Mouse (Mus musculus) forebrain, embryonic 11.5 days (tissue): ENCODE measurements around the gene Mc1r. TPM values are rescaled to one million over a fixed set of nuclear protein-coding genes. Genes with fewer than 3 reads are reported as not detected.

Experiments
- ATAC-seq: fragments of 200-750 bp; cut with Nextera tagmentation; replicated peaks from 2 replicates; pipeline ENCODE4 v1.8.0; 2017; ENCODE audit warnings: moderate TSS enrichment; ENCODE audit not compliant: low FRiP score
- DNase-seq: peaks from one replicate; pipeline ENCODE4 v3.0.0-alpha.2; 2017; ENCODE audit warnings: low spot score
- H3K27ac ChIP-seq: fragments of 300-500 bp; sonication (generic); 2 replicates; pipeline ENCODE4 v1.5.1; 2014; ENCODE audit warnings: low read depth, low read length
- H3K27me3 ChIP-seq: fragments of 300-500 bp; sonication (generic); 2 replicates; pipeline ENCODE4 v1.6.1; 2014; ENCODE audit warnings: mild to moderate bottlenecking, low read length, mixed read lengths; ENCODE audit not compliant: control insufficient read depth, insufficient read depth
- H3K36me3 ChIP-seq: fragments of 300-500 bp; sonication (generic); 2 replicates; pipeline ENCODE4 v1.6.1; 2014; ENCODE audit warnings: mild to moderate bottlenecking, low read length, moderate library complexity, mixed read lengths; ENCODE audit not compliant: control insufficient read depth, insufficient read depth
- H3K4me1 ChIP-seq: fragments of 300-500 bp; sonication (generic); replicated peaks from 2 replicates; pipeline ENCODE4 v1.6.1; 2014; ENCODE audit warnings: low read length, mixed read lengths; ENCODE audit not compliant: control insufficient read depth, insufficient read depth
- H3K4me2 ChIP-seq: fragments of 300-500 bp; sonication (generic); 2 replicates; pipeline ENCODE4 v1.6.1; 2014; ENCODE audit warnings: low read depth, mild to moderate bottlenecking, low read length, moderate library complexity, mixed read lengths; ENCODE audit not compliant: severe bottlenecking
- H3K4me3 ChIP-seq: fragments of 300-500 bp; sonication (generic); 2 replicates; pipeline ENCODE4 v1.5.1; 2014; ENCODE audit warnings: low read depth, low read length
- H3K9ac ChIP-seq: fragments of 300-500 bp; sonication (generic); 2 replicates; pipeline ENCODE4 v1.6.1; 2014; ENCODE audit warnings: low read length
- H3K9me3 ChIP-seq: fragments of 300-500 bp; sonication (generic); 2 replicates; pipeline ENCODE4 v1.6.1; 2016; ENCODE audit warnings: low read length, mixed read lengths; ENCODE audit not compliant: control insufficient read depth
- WGBS: fragments of 180-500 bp; shearing (Covaris S2); extraction: QIAGEN DNeasy Blood & Tissue Kit; methylation state at CpG from one replicate; pipeline ENCODE4 v1.1.7; 2014; 5-methylcytosine and 5-hydroxymethylcytosine counted together
- polyA plus RNA-seq: library from polyadenylated mRNA; unstranded; fragments of >200 nt; fragmentation: Nextera tagmentation; extraction: Ambion mirVana; gene quantifications from 2 replicates; pipeline ENCODE4 v1.2.1, GENCODE M21; 2014

Mc1r gene
- polyA plus RNA-seq, 1 experiment from 2014 or later: 0.16 TPM

DNA sequence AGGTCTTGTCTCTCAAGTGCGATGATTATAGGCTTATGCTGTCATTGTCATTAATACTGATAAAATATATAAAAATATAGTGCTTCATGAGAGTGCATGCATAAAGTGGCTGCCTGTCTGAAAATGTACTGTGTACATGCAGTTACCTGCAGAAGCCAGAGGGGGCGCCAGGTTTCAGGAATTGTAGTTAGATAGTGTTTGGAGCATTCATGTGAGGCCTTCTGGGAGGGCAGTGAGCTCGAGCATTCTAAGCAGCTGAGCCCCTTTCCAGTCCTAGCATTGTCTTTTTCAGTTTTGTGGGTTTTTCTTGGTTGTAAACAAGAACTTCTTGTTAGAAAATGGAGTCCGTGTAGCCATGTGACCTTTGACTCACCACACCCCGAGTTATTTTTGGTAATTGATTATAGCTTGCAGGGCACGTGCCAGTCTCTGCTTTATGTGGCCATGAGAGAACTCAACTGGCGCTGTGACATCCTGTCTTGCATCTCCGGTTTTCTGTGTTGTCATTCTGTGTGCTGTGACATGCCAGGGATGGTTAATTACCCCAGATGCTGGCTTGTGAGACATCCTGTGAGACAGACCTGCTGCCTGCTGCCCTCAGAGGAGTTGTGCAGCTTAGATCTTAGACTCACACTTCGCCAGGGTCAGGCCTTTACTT, 21.9 kb upstream of the Mc1r start:
- no peak for DNase-seq
- Histone ChIP-seq H3K9me3 (no peaks in the 10 kb centered on the region), H3K9ac (no peak overlapping the region), H3K27me3 (no peaks in the 10 kb centered on the region), H3K4me1 (no peaks in the 10 kb centered on the region), H3K27ac (no peak overlapping the region), H3K36me3 (peaks cover 13% of the 10 kb centered on the region; the same call in 1 of the 2 replicates), H3K4me2 (no peak overlapping the region), H3K4me3 (no peak overlapping the region)
- ATAC-seq: no peak
- 71% methylated on average over 9 of the region's 9 CpGs for WGBS

DNA sequence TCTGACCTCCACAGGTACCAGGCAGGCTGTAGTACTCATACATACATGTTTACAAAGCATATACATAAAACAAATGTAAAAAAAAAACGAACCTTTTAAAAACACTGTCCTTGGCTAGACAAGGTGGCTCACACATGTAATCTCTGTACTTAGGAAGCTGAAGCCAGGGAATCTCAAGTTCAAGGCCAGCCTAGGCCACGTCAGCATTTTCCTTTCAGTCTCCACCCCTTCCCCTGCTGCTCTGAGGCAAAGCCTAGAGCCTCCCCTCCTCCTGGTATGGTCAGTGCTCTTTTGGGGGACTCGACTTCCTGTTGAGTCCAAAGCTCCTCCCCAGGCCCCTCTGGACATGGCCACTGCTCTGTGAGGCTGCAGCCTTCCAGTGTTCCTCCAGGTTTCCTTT, 19.9 kb upstream of the Mc1r start:
- H3K4me2 ChIP-seq: no peak overlapping the region
- no peaks in the 10 kb centered on the region for H3K9me3 ChIP-seq
- DNase-seq (no peak), ATAC-seq (no peak)
- H3K4me1 ChIP-seq: no peaks in the 10 kb centered on the region
- H3K27me3 ChIP-seq: no peaks in the 10 kb centered on the region
- peaks cover 13% of the 10 kb centered on the region; the same call in 1 of the 2 replicates for H3K36me3 ChIP-seq
- H3K27ac ChIP-seq: no peak overlapping the region
- no peak overlapping the region for H3K9ac ChIP-seq
- 89% methylated on average over 3 of the region's 3 CpGs for WGBS
- H3K4me3 ChIP-seq: no peak overlapping the region

DNA sequence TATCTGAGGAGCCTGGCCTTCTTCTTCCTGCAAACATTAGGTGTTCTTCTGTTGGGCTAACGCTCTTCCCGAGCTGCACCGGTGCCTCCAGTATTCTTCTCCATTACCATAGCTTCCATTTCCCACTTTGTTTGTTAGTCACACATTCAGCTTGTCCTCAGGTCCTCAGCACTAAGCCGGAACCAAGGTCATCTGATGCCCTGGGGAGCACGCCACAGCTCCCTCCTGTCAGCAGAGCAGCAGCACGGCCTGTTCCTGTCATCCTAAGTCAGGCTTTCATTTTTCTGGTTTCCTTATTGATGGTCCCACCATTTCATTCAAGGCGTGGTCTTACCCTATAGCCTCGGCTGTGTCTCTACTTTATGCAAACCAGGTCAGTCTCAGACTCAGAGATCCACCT, 19.1 kb upstream of the Mc1r start:
- H3K27ac ChIP-seq: no peak overlapping the region
- H3K9ac ChIP-seq: no peak overlapping the region
- DNase-seq (no peak), ATAC-seq (no peak)
- no peak overlapping the region for H3K4me3 ChIP-seq
- WGBS: 91% methylated on average over 8 of the region's 8 CpGs
- no peak overlapping the region for H3K4me2 ChIP-seq
- no peaks in the 10 kb centered on the region for H3K27me3 ChIP-seq
- H3K36me3 ChIP-seq: peaks cover 13% of the 10 kb centered on the region; the same call in 1 of the 2 replicates
- H3K9me3 ChIP-seq: no peaks in the 10 kb centered on the region
- H3K4me1 ChIP-seq: no peaks in the 10 kb centered on the region

DNA sequence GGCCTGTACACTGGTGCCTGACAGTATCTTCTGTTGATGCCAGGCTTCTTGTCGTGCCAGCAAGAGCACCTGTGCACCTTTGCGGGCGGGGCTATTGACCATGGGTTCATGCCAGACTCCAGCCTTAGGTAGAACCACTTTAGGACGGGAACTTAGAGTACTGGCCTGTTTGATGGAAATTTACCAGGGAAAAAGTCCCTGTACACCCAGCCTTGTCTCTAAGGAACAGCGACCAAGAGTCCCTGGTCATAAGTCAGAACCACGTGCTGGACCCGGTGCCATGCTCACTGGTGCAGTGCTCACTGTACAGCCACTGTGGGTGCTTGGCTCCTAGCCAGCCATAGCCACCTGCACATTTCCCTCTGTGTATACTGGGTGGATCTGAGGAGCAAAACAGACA, 17.9 kb upstream of the Mc1r start:
- no peak overlapping the region for H3K4me3 ChIP-seq
- no peaks in the 10 kb centered on the region for H3K27me3 ChIP-seq
- no peaks in the 10 kb centered on the region for H3K4me1 ChIP-seq
- H3K36me3 ChIP-seq: peaks cover 14% of the 10 kb centered on the region; the same call in 1 of the 2 replicates
- 94% methylated on average over 7 of the region's 7 CpGs for WGBS
- DNase-seq (no peak), ATAC-seq (no peak)
- H3K9me3 ChIP-seq: no peaks in the 10 kb centered on the region
- no peak overlapping the region for H3K27ac ChIP-seq
- no peak overlapping the region for H3K9ac ChIP-seq
- H3K4me2 ChIP-seq: no peak overlapping the region

DNA sequence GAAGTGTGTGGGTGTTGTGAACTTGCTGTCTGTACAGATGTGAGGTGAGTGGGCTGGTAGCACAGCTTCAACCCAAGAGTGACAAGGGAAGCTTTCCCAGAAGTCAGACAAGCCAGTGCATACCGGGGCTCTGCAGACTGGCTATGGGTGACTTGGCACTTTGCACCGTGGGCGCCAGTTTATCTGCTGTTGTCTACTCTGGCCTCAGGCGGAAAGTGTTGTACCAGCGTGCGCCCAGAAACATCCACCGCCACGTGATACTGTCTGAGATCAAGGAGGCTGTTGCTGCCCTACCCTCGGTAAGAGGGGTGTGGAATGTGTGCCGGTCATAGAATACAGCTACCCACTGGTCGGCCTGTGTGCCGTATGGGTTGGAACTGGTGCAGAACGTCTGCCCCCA, 8.6 kb upstream of the Mc1r start:
- no peaks in the 10 kb centered on the region for H3K9me3 ChIP-seq
- 95% methylated on average over 13 of the region's 13 CpGs for WGBS
- peaks cover 7% of the 10 kb centered on the region; the same call in 1 of the 2 replicates for H3K36me3 ChIP-seq
- no peak overlapping the region for H3K9ac ChIP-seq
- H3K4me2 ChIP-seq: no peak overlapping the region
- ATAC-seq: no peak
- no peaks in the 10 kb centered on the region for H3K4me1 ChIP-seq
- no peak overlapping the region for H3K4me3 ChIP-seq
- no peak overlapping the region for H3K27ac ChIP-seq
- no peaks in the 10 kb centered on the region for H3K27me3 ChIP-seq
- no peak for DNase-seq

DNA sequence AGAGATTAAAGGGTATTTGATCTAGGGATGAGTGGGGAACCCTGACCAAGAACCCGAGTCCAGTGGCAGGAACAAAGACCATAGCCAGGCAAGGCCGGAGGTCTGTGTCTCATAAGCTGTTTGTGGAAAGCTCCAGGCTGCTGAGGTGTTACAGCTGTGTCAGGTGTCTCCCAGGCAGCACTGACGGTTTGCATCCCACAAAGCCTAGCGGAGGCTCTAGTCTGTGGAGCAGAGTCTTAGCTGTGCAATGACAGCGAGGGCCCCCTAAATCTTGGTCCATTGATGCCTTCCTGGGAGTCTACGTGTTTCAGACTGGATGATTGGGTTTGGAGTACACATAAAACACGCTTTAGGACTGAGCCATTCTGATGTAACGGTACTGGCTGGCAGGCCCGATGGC, 5.0 kb upstream of the Mc1r start:
- 0 out of 2 replicates have a peak, but pooled peaks cover 2% of the 10 kb centered on the region for H3K4me1 ChIP-seq
- no peaks in the 10 kb centered on the region for H3K27me3 ChIP-seq
- 92% methylated on average over 9 of the region's 9 CpGs for WGBS
- H3K4me3 ChIP-seq: no peak overlapping the region
- DNase-seq (no peak), ATAC-seq (no peak)
- H3K9ac ChIP-seq: no peak overlapping the region
- peaks cover 5% of the 10 kb centered on the region; the same call in 1 of the 2 replicates for H3K36me3 ChIP-seq
- no peak overlapping the region for H3K4me2 ChIP-seq
- no peak overlapping the region for H3K27ac ChIP-seq
- H3K9me3 ChIP-seq: no peaks in the 10 kb centered on the region

DNA sequence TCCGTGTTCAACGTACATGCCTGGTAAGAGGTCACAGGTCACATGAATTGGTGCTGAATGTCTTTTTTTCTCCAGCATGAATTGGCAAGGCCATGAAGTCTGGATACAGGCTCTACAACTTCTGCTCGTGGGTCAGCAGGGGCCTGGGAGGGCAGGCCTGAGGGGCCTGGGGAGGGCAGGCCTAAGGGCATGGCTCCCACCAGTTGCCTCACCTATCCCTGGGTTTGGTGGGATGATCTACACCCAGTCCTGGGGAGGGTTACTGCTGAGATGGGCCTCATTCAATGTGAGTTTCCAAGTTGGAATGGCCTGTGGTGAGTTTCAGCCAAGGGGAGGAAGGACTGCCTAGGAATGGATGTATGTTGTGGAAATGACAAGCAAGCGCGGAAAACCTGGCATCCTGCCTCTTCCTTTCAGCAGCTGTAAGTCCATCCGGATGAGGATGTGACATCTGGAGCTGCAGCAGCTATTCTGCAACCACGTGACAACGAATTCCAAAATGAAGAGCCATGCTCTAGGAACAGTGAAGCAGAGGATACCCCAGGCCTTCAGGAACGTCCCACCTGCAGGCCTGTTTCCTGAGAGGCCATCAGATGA, 4.1 kb upstream of the Mc1r start:
- Histone ChIP-seq H3K9me3 (no peaks in the 10 kb centered on the region), H3K4me1 (0 out of 2 replicates have a peak, but pooled peaks cover 2% of the 10 kb centered on the region), H3K36me3 (peaks cover 5% of the 10 kb centered on the region; the same call in 1 of the 2 replicates), H3K9ac (no peak overlapping the region), H3K4me2 (no peak overlapping the region), H3K27ac (no peak overlapping the region), H3K4me3 (no peak overlapping the region), H3K27me3 (no peaks in the 10 kb centered on the region)
- no peak for DNase-seq
- 94% methylated on average over 9 of the region's 9 CpGs for WGBS
- no peak for ATAC-seq

DNA sequence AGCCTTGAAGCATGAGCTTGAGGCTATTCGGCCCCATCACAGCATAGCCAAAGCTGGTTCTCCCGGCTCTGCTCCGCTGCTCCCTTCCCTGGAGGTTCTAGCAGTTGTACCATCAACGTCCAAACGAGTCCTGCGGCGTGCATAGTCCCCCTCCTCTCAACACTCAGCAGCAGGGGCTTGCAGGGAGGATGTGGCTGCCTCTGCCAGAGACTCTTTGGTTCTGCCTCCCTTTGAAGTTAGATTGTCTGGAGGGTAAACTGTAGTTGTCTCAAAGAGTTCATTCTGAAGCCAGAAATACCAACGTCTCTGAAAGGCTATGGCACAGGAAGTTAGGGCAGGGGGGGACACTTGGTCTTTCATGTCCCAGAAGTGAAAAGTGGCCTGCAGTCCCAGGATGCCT, 2.4 kb upstream of the Mc1r start:
- H3K4me2 ChIP-seq: no peak overlapping the region
- WGBS: 57% methylated on average over 8 of the region's 8 CpGs
- H3K36me3 ChIP-seq: no peaks in the 10 kb centered on the region; the same call in 1 of the 2 replicates
- H3K4me1 ChIP-seq: peaks cover 2% of the 10 kb centered on the region; the same call in 1 of the 2 replicates
- no peaks in the 10 kb centered on the region for H3K27me3 ChIP-seq
- DNase-seq (no peak), ATAC-seq (no peak)
- H3K27ac ChIP-seq: no peak overlapping the region
- no peak overlapping the region for H3K4me3 ChIP-seq
- H3K9ac ChIP-seq: no peak overlapping the region
- H3K9me3 ChIP-seq: no peaks in the 10 kb centered on the region

DNA sequence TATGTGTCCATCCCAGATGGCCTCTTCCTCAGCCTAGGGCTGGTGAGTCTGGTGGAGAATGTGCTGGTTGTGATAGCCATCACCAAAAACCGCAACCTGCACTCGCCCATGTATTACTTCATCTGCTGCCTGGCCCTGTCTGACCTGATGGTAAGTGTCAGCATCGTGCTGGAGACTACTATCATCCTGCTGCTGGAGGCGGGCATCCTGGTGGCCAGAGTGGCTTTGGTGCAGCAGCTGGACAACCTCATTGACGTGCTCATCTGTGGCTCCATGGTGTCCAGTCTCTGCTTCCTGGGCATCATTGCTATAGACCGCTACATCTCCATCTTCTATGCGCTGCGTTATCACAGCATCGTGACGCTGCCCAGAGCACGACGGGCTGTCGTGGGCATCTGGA, 705 bp downstream of the Mc1r start:
- H3K36me3 ChIP-seq: no peaks in the 10 kb centered on the region
- no peaks in the 10 kb centered on the region for H3K27me3 ChIP-seq
- H3K4me2 ChIP-seq: no peak overlapping the region
- no peak for ATAC-seq
- no peak overlapping the region for H3K9ac ChIP-seq
- H3K4me3 ChIP-seq: no peak overlapping the region
- H3K9me3 ChIP-seq: no peaks in the 10 kb centered on the region
- H3K4me1 ChIP-seq: peaks cover 12% of the 10 kb centered on the region; the same call in 1 of the 2 replicates
- no peak overlapping the region for H3K27ac ChIP-seq
- WGBS: 94% methylated on average over 13 of the region's 13 CpGs
- no peak for DNase-seq
